Mouse (Mus musculus): ENCODE measurements around the gene Pla2r1. TPM values are rescaled to one million over a fixed set of nuclear protein-coding genes. Genes with fewer than 3 reads are reported as not detected.
A peak's percentile ranks its signal among the peaks of the same experiment; 100 is the strongest.

The Pla2r1 gene
- total RNA-seq, 2 experiments from 2014 or later, result 0.35 to 0.65 TPM

DNA sequence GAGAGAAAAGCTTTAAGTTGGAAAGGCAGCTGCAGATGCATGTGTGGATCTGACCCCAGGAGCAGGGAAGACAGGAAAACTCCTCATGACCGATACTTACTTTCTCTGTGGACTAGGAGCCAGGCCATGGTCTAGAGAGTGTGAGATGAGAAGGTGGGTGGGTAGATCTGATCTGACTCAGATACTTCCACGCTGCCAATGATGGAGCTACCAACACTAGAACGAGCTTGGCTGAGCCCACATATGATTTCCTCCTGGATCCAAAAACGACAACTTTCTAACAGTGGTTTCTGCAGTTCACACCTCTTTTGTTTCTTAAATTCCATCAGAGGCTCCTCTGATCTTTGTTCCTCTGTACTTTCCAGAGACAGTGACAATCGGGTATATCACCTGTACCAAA, 151.4 kb downstream of the Pla2r1 start:
- no peak for DNase-seq

- no peak for DNase-seq
Measured at GRCm38 (mm10) chr2:60393786-60394185, 159.3 kb downstream of the Pla2r1 start.

- DNase-seq, result no peak
Measured at GRCm38 (mm10) chr2:60392286-60392685, 160.8 kb downstream of the Pla2r1 start.

GRCm38 (mm10) chr2:60387363-60387762, 165.7 kb downstream of the Pla2r1 start:
- DNase-seq, result no peak

GRCm38 (mm10) chr2:60386835-60387234, 166.3 kb downstream of the Pla2r1 start:
- DNase-seq, result no peak

DNA sequence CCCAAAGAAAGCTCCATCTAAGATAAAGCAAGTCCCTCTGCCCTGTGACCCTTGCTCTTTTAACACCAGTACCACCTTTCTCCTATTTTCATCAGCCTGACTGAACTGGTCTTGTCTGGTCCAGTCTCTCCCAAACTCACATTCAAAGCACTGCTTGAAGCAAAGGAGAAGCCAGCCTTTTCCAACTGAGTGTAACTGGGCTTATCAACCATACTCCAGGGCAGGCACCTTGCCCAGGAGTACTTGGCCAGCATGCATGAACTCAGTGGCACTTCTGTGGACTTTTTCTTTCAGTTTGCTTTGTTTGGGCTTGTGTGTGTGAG, 168.4 kb downstream of the Pla2r1 start:
- no peak for DNase-seq

GRCm38 (mm10) chr2:60384083-60384762, 168.9 kb downstream of the Pla2r1 start:
- DNase-seq, result no peak

GRCm38 (mm10) chr2:60382858-60383669, 170.0 kb downstream of the Pla2r1 start, which contains the start of gene Ly75:
Gene Ly75, minus strand, starts transcription at chr2:60383303.
- peak; percentile 29 to 44 for DNase-seq

DNA sequence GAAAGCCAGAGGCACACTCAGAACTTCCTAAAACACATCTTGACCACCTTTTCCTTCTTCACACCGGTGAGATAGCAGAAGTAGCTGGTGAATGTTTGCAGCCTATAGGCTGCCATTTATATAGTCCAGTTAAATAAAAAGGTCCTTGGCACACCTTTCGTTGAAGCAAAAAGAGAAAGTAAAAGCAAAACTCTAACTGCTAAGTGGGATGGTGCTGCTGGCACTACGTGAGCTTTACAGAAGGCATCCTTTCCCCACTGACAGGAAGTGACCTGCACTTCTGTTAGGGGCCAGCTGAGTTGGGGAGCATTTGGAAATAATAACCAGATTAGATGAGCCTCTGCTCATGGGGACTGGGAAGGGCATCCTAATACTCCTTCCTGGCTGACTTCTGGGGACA, 170.8 kb downstream of the Pla2r1 start:
- no peak for DNase-seq

GRCm38 (mm10) chr2:60377260-60377659, 175.8 kb downstream of the Pla2r1 start:
- DNase-seq, result no peak

DNA sequence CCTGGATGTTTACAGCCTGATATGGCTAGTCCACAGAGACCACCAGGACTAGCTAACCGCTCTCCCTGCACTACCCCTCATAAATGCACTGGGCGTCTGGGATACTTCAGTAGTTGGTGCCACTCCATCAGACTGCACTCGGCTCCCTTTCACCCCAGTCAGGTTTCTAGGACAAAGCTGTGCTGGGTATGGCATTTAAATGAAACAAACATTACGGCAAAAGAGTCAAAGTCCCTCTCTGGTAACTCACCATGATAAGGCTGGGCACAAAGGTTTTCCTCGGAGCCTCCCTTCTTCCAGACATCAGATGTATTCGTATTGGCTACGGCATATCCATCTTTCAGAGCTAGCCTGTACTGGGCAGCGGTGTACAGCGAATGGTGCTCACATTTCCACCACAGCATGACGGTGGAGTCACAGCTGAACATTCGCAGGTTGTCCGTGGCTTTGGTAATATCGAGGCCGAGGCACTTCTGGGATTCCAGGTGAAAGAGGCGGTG, 177.4 kb downstream of the Pla2r1 start:
- DNase-seq, result no peak

DNA sequence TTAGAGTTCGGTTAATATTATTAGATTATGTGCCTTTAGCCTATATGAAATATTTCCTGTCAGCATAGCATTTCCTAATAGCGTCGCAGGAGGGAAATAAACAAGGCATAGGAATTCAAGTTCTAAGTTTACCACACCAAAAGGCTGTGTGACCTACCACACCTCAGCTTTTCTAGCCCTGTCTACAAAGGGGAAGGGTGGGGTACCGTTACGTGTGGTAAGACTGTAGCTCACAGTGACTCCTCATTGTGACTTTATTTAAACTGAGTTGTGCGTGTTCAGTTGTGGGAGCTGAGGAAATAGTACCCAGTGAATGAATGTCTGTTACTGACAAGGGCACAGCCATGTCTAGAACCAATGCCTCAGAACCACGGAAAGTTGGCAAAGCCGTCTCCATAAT, 178.0 kb downstream of the Pla2r1 start:
- DNase-seq, result no peak

DNA sequence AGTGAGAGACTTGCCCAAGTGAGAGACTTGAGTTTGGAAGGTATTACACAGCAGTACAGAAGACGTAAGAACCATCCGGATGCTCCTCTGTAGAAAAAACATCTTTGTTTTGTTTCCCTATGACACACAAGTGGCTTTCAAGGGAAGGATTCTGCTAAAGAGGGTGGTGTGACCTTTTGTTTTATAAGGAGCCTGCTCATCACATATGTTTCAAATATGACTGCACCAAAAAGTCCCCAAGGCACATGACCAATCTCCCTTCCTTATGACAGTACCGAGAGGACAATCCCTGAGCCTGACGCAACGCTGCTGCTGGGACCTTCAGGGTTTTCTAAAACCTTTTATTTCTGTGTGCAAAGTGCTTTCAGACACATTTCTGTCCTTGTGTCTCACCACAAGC, 182.9 kb downstream of the Pla2r1 start:
- DNase-seq, result no peak

- no peak for DNase-seq
Measured at GRCm38 (mm10) chr2:60369454-60369853, 183.7 kb downstream of the Pla2r1 start.

GRCm38 (mm10) chr2:60367871-60368270, 185.2 kb downstream of the Pla2r1 start:
- no peak for DNase-seq

Other genes with a start within 250 kb of the Pla2r1 start
- 1 to 10 TPM in 1 of 2 experiments, under 1 TPM in 1; 0.95 to 1.3 TPM for gene Ly75, start 170.0 kb downstream of the Pla2r1 start, total RNA-seq (2021)
- under 1 TPM in 1 of 2 experiments, not detected in 1; 0.08 TPM for gene Itgb6, start 169.3 kb upstream of the Pla2r1 start, total RNA-seq (2021)